Mouse (Mus musculus) liver, adult 2 months (tissue): ENCODE measurements around the gene Gm17728.

Source experiments
- CTCF ChIP-seq: fragments of 200-500 bp; IDR thresholded peaks from 2 replicates; pipeline ENCODE4 v1.5.1; 2011; ENCODE audit warnings: low read depth, low read length, control low read depth
- POLR2A ChIP-seq: fragments of 200-500 bp; IDR thresholded peaks from 2 replicates; pipeline ENCODE4 v1.6.1; 2011; ENCODE audit warnings: low read length, control low read depth; ENCODE audit not compliant: insufficient read depth; ENCODE audit errors: extremely low read depth

DNA sequence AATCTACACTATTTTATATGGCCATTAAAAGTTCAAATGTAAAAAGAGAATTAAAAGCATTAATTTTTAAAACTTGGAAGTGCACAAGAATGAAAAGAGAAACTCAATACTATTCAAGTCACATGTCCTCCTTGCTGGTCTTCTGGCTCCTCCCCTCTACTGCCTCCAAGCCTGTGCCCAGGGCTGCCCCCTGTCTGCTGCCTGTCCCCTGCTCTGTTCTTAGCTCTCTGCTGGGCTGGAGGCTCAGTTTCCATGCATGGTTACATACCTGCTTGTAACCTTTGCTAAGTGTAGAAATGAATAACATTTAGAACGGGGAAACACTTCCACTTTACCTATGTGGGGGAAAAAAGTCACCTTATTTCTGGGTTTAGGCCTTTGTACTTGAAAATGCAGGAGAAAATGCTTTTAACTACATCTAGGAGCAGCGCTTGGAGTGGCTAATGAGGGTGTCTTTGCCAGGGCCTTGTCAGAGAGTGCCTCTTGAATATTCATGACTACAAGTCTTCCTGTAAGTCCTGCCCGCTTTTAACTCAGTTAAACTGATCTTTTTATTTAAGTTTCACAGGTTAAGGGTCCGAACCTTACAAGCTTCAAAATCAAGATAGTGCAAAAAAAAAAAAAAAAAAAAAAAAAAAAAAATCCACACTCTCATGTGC lies 18.3 kb downstream of the Gm17728 start:
- no peak for TF ChIP-seq POLR2A
- no peak for TF ChIP-seq CTCF
